Mouse (Mus musculus): ENCODE results near the gene Pim3.

Gene Pim3

DNA sequence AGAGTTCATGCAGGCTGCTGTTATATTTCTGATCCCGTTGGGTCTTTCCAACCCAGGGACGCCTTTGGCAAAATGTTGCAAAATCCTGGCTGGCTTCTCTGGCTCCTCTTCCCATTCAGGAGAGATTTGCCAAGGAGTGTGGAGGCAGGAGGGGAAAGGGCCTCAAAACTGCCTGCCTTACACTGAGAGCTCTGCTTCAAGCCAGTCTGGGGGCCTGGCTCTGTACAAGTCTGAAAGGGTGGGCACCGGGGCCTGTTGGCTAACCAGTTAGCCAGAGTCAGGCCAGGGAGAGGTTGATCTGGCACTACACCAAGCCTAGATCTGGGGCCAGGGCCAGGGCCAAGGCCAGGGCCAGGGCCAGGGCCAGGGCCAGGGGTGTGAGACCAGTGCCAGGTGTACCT, 3.8 kb upstream of the Pim3 start:
- no peak for DNase-seq (ENCODE audit: low read depth)

DNA sequence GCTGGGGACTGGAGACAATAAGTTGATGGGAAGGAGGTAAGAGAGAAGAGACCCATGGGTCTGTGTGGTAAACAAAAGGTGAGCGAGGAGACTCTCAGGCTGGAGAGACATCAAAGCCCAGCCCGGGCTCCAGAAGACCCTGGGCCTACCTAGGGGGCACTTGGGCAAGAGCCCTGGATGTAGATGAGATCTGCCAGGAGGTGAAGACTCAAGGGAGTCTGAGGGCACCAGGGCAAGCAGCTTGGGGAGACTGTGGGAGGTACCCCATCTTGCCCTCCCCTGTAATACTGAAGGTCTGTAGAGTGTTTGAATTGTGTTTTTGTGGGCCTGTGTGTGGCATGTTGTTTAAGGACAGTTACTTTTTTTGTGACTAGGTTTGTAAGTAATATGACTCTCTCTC, 3.3 kb upstream of the Pim3 start:
- no peak for DNase-seq (ENCODE audit: low read depth)

- no peak for DNase-seq (ENCODE audit: low read depth)
Observed at GRCm38 (mm10) chr15:88859206-88859970, 2.6 kb upstream of the Pim3 start.

DNA sequence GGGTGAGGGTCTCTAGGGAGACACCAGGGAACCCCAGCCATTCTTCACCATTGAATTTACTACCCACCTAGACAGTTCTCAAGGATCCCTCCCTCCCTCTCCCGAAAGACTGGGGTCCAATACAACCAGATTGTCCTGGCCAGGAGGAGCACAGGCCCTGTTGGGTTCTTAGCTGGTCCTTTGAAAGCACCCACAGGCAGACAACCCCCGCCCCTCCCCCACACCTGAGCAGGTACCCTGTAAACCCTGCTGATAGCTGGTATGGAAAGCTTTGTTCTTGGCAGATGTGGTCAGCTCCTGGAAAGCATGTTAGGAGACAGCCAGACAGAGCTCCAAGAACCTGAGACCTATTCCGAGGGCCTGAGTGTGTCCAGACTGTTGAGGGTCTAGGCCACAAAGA, 1.2 kb upstream of the Pim3 start:
- no peak for DNase-seq (ENCODE audit: low read depth)

GRCm38 (mm10) chr15:88862881-88863694, 1.1 kb downstream of the Pim3 start:
- no peak for DNase-seq (ENCODE audit: low read depth)

DNA sequence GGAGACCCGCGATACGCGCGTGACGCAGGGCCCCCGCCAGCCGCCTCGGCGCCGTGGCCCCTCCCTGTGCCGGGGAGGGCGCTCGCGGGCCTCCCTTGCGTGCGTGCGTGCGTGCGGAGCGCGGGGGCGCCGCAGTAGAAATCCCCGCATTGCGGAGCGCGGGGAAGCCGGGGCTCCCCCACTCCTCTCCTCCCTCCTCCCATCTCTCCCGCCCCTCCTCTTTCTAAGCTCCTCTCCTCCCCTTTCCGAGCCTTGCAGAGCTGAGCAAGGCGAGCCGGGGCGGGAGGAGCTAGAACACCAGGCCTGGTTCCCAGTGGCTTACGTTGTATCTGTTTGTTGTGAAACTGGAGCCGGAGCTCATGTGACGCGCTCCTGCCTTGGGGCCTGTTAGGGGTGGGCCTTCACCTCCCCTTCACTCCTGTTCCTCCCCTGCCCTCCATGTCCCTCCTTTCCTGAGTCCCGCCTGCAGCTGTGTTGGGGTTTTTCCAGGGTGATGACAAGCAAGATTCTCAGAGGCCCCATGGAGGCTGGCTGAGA, 1.8 kb downstream of the Pim3 start:
- DNase-seq (ENCODE audit: low read depth), result no peak

- DNase-seq (ENCODE audit: low read depth), result no peak
Observed at GRCm38 (mm10) chr15:88864270-88865030, 2.5 kb downstream of the Pim3 start.

DNA sequence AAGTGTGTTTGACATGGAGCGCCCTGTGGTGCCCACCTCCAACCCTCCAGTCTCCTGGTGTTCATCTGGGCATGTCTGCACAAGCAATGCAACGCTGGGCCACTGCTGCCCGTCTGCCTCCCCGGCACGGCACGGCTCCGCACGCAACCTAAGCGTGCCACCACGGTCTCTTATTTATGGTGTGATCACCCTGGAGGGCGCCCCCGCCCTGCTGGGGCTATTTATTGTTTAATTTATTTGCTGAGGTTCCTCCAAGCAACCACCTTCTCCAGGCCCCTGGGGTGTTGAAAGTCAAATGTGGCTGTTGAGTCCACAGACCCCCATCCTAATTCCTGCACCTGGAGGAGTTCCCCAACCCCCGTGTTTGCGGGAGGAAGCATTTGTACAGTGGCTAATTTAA, 3.1 kb downstream of the Pim3 start:
- DNase-seq (ENCODE audit: low read depth), result no peak

DNA sequence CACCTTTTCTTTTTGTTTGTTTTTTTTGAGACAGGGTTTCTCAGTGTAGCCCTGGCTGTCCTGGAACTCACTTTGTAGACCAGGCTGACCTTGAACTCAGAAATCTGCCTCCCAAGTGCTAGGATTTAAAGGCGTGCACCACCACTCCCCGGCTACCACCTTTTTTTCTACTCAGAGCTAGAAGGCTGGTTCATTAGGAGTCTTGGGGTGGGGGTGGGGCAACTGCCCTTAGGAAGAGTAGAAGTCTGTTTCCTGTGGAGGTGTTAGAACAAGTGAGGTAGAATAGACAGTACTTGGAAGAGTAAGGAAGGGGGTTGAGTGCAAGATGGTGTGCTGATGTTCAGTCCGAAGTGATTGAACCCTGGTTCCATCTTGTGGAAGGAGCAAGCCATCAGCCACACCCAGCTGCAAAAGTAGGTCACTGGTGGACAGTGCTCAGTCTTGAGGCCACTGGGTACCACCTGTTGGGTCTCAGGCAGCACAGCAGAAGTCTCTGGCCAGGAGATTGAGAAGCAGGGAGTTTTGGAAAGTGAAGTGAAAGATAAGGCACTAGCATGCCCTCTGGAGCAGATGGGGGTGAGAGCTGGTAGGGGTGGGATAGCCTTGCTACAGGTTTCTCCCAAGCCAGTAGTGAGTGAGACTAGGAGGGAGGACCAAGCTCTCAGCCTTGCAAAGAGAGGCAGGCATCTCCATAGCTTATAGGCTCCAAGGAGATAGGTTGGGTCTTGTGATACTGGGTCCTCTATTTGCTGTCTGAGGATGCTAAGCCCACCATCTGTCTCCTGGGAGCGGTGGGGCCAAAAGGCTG, 4.1 kb downstream of the Pim3 start:
- DNase-seq (ENCODE audit: low read depth), result no peak

GRCm38 (mm10) chr15:88866934-88867356, 5.0 kb downstream of the Pim3 start:
- DNase-seq (ENCODE audit: low read depth), result no peak

- DNase-seq (ENCODE audit: low read depth), result no peak
Observed at GRCm38 (mm10) chr15:88867368-88868023, 5.5 kb downstream of the Pim3 start.

- DNase-seq (ENCODE audit: low read depth), result no peak
Observed at GRCm38 (mm10) chr15:88868024-88868742, 6.2 kb downstream of the Pim3 start.

GRCm38 (mm10) chr15:88870418-88871185, 8.6 kb downstream of the Pim3 start:
- DNase-seq (ENCODE audit: low read depth), result peak; percentile 22

DNA sequence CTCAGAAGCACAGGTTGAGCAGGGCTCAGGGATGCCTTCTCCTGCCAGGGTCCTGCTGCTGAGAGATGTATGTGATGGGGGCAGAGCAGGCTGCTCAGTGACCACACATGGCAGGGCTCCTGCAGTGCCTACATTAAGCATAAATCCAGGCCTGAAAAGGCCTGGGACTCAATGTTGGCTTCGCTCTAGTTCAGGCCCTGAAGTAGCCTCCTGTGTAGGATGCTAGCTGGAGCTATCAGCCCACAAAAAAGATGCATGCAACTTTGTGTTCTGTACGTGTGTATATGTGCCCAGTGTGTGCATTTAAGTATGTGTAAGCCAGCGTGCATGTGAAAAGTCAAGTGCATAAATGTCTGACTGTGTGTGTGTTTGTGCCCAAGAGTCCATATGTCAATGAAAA, 12.1 kb downstream of the Pim3 start:
- no peak for DNase-seq (ENCODE audit: low read depth)

DNA sequence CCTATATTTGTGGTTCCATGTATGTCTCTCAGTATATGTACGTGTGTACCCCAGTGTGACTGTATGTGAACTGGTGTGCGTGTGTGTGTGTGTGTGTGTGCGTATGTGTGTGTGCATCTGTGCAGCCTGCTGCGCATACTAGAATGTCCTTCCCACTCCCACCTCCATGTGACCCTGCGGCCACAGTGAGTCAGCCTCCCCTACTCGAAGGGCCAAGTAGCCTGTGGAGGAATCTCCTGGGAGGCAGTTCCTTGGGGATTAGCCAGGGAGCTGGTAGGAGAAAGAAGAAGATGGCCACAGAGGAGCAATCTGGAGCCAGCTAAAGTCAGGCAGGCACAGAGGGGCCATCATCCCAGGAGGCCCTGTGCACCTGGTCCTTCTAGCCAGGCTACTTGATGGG, 12.5 kb downstream of the Pim3 start:
- DNase-seq (ENCODE audit: low read depth), result no peak

GRCm38 (mm10) chr15:88875625-88876081, 13.7 kb downstream of the Pim3 start:
- no peak for DNase-seq (ENCODE audit: low read depth)

- DNase-seq (ENCODE audit: low read depth), result peak; percentile 70
Observed at GRCm38 (mm10) chr15:88876155-88877020, 14.4 kb downstream of the Pim3 start.

DNA sequence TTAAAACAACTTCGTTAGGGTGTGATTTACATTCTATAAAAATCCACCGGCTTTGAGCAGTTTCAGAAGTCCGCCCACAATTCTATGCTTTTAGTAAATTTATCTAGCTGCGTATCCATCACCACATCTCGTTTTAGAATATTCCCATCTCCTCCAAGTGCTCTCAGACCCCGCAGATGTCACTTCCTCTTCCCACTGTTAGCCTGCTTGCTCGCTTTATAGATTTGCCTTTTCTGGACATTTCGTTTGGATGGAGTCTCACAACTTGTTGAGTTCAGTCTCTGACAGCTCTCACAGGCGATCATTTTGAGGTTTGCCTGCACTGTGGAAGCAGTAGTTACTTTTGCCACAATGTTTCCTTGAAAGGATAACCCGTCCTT, 15.0 kb downstream of the Pim3 start:
- no peak for DNase-seq (ENCODE audit: low read depth)

Measured in 416B (cell line).